Mouse (Mus musculus) bone marrow, adult 2 months (tissue): ENCODE results near the gene Gm20403.
"Not testable (repeated sequence)": the region's sequence is repeated elsewhere in the genome, so short reads cannot be mapped to it uniquely, and the experiment has no call there.

Source experiments
- CTCF ChIP-seq: fragments of 200-500 bp; IDR thresholded peaks from 2 replicates; pipeline ENCODE4 v1.5.1; 2011; ENCODE audit warnings: low read length, control low read depth; ENCODE audit not compliant: control insufficient read depth, insufficient read depth
- POLR2A ChIP-seq: fragments of 200-500 bp; IDR thresholded peaks from 2 replicates; pipeline ENCODE4 v1.6.1; 2011; ENCODE audit warnings: low read depth, mild to moderate bottlenecking, control low read depth, low read length, borderline replicate concordance; ENCODE audit not compliant: control insufficient read depth

GRCm38 (mm10) chr12:55002532-55002931 lies 16.2 kb upstream of the Gm20403 start:
- not testable (repeated sequence) for TF ChIP-seq POLR2A, CTCF
